Mouse (Mus musculus) spleen, adult 2 months (tissue): Measurements from ENCODE around the gene Myo15. TPM values are rescaled to one million over a fixed set of nuclear protein-coding genes. Genes with fewer than 3 reads are reported as not detected.

Experiments
- DNase-seq, 2 experiments: peaks; one replicate each; pipeline versions ENCODE4 v3.0.0 to v3.0.0-alpha.2; 2012 to 2021; ENCODE audit warnings: low spot score in 2 of 2, low read depth in 1 of 2
- H3K27ac ChIP-seq: fragments of 200-500 bp; 2 replicates; pipeline ENCODE4 v1.5.1; 2012; ENCODE audit warnings: low read length, inconsistent platforms; ENCODE audit not compliant: insufficient read depth
- H3K27me3 ChIP-seq: fragments of 200-500 bp; 2 replicates; pipeline ENCODE4 v1.6.1; 2012; ENCODE audit warnings: mild to moderate bottlenecking, moderate library complexity, low read length, inconsistent platforms; ENCODE audit not compliant: control insufficient read depth, insufficient read depth
- H3K36me3 ChIP-seq: fragments of 200-500 bp; 2 replicates; pipeline ENCODE4 v1.6.1; 2012; ENCODE audit warnings: mild to moderate bottlenecking, low read length, inconsistent platforms; ENCODE audit not compliant: control insufficient read depth, insufficient read depth
- H3K4me1 ChIP-seq: fragments of 200-500 bp; 2 replicates; pipeline ENCODE4 v1.6.1; 2011; ENCODE audit warnings: inconsistent platforms; ENCODE audit not compliant: control insufficient read depth, insufficient read depth, insufficient read length
- H3K4me3 ChIP-seq: fragments of 200-500 bp; 2 replicates; pipeline ENCODE4 v1.5.1; 2011; ENCODE audit warnings: mild to moderate bottlenecking, inconsistent platforms; ENCODE audit not compliant: insufficient read depth, insufficient read length; ENCODE audit errors: extremely low read depth
- CTCF ChIP-seq: fragments of 200-500 bp; IDR thresholded peaks from 2 replicates; pipeline ENCODE4 v1.5.1; 2011; ENCODE audit warnings: mild to moderate bottlenecking, inconsistent platforms; ENCODE audit not compliant: insufficient read depth, insufficient read length, insufficient replicate concordance; ENCODE audit errors: extremely low read depth
- POLR2A ChIP-seq: fragments of 200-500 bp; IDR thresholded peaks from 2 replicates; pipeline ENCODE4 v1.6.1; 2011; ENCODE audit warnings: low read depth, low read length, inconsistent platforms
- WGBS: fragments of 180-500 bp; shearing (Covaris S2); methylation state at CpG from one replicate; pipeline ENCODE4 v1.1.7; 2018; 5-methylcytosine and 5-hydroxymethylcytosine counted together
- polyA plus RNA-seq: library from polyadenylated mRNA; depleted of rRNA; stranded (reverse); fragments of >200 nt; gene quantifications from 2 replicates; pipeline ENCODE4 v1.2.3, GENCODE M21; 2012; rRNA removed

The Myo15 gene
- polyA plus RNA-seq: 0.52 and 0.69 TPM in 2 replicates

- 100% methylated on average over 3 of the region's 3 CpGs for WGBS
- TF ChIP-seq POLR2A: no peak
- TF ChIP-seq CTCF: no peak
- H3K4me3 ChIP-seq: no peak within 1 kb of the TSS
- peaks cover 24% of the 10 kb centered on the region for H3K36me3 ChIP-seq
- DNase-seq: no peak
- H3K4me1 ChIP-seq: no peaks in the 10 kb centered on the region
- H3K27me3 ChIP-seq: no peaks in the 10 kb centered on the region
- H3K27ac ChIP-seq: no peak within 1 kb of the TSS
Observed at GRCm38 (mm10) chr11:60469039-60469438, at the start of gene Myo15. Myo15 (plus strand) TSS chr11:60469339.

- Histone ChIP-seq H3K36me3 (peaks cover 1% of the 10 kb centered on the region; the same call in 1 of the 2 replicates), H3K4me3 (no peak overlapping the region), H3K27ac (no peak overlapping the region), H3K27me3 (no peaks in the 10 kb centered on the region), H3K4me1 (peaks cover 7% of the 10 kb centered on the region; the same call in 1 of the 2 replicates)
- no peak for DNase-seq
- TF ChIP-seq POLR2A (no peak), CTCF (no peak)
- 67% methylated on average over 6 of the region's 6 CpGs for WGBS
Observed at GRCm38 (mm10) chr11:60422046-60422668, 47.0 kb upstream of the Myo15 start.

DNA sequence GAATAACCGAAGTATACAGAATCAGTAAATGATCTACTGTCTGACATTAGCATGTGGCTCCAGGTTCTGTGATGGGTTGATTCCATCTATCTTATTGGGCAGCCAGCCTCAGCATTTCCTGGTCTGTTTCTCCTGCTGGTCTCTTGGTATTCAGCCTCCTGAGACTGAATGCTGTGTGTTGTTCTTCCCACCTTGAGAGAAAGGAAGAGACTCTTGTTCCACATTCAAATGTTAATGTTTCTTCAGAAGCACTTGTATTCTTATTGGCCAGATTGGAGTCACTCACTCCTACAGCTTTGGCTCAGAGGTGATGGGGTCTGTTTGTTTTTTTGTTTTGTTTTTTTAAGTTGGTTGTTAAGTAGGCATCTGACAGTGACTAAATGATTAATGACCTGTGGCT is 46.1 kb upstream of the Myo15 start:
- no peak for DNase-seq
- Histone ChIP-seq H3K36me3 (peaks cover 3% of the 10 kb centered on the region; the same call in 1 of the 2 replicates), H3K4me1 (peaks cover 7% of the 10 kb centered on the region; the same call in 1 of the 2 replicates), H3K27me3 (no peaks in the 10 kb centered on the region), H3K27ac (no peak overlapping the region), H3K4me3 (no peak overlapping the region)
- 87% methylated on average over 1 of the region's 1 CpGs for WGBS
- TF ChIP-seq CTCF (no peak), POLR2A (no peak)

DNA sequence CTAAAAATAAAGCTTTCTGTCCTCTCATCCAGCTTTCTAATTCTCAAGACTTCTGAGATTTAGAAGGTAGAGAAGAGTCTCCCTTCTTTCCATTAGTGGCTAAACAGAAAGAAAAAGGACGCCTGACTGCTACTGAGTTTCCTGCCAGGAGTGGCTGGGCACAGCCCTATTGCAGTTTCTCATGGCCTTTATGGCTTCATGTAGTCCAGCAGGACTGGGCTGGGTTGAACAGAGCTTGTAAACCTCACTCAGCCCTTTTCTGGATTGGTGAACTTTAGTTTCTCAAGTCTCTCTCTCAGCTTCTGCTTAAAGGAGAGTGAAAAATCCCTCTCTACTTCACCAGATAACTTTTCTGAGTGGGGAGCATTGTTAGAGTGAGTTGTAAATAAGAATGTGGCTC is 42.7 kb upstream of the Myo15 start:
- WGBS: 88% methylated on average over 1 of the region's 1 CpGs
- Histone ChIP-seq H3K4me1 (no peaks in the 10 kb centered on the region), H3K27ac (no peak overlapping the region), H3K36me3 (peaks cover 3% of the 10 kb centered on the region; the same call in 1 of the 2 replicates), H3K27me3 (no peaks in the 10 kb centered on the region), H3K4me3 (no peak overlapping the region)
- DNase-seq: no peak
- no peak for TF ChIP-seq POLR2A
- no peak for TF ChIP-seq CTCF

GRCm38 (mm10) chr11:60427628-60428027 is 41.5 kb upstream of the Myo15 start:
- no peaks in the 10 kb centered on the region for H3K27me3 ChIP-seq
- whole genome bisulfite sequencing: 95% methylated on average over 3 of the region's 3 CpGs
- TF ChIP-seq POLR2A: no peak
- TF ChIP-seq CTCF: no peak
- no peak overlapping the region for H3K27ac ChIP-seq
- H3K4me3 ChIP-seq: no peak overlapping the region
- H3K4me1 ChIP-seq: no peaks in the 10 kb centered on the region
- peaks cover 3% of the 10 kb centered on the region; the same call in 1 of the 2 replicates for H3K36me3 ChIP-seq
- no peak for DNase-seq

- H3K27me3 ChIP-seq: no peaks in the 10 kb centered on the region
- no peak overlapping the region for H3K4me3 ChIP-seq
- no peak for DNase-seq
- TF ChIP-seq CTCF (no peak), POLR2A (no peak)
- H3K36me3 ChIP-seq: peaks cover 18% of the 10 kb centered on the region
- H3K4me1 ChIP-seq: no peaks in the 10 kb centered on the region
- no peak overlapping the region for H3K27ac ChIP-seq
Observed at GRCm38 (mm10) chr11:60433501-60433900, 35.6 kb upstream of the Myo15 start.

- Histone ChIP-seq H3K4me3 (no peak overlapping the region), H3K36me3 (peaks cover 20% of the 10 kb centered on the region), H3K27ac (no peak overlapping the region), H3K4me1 (no peaks in the 10 kb centered on the region), H3K27me3 (no peaks in the 10 kb centered on the region)
- no peak for TF ChIP-seq CTCF
- no peak for TF ChIP-seq POLR2A
- 91% methylated on average over 1 of the region's 1 CpGs for WGBS
- DNase-seq: no peak
Observed at GRCm38 (mm10) chr11:60435133-60435532, 34.0 kb upstream of the Myo15 start.
